In the genomic region with DNA sequence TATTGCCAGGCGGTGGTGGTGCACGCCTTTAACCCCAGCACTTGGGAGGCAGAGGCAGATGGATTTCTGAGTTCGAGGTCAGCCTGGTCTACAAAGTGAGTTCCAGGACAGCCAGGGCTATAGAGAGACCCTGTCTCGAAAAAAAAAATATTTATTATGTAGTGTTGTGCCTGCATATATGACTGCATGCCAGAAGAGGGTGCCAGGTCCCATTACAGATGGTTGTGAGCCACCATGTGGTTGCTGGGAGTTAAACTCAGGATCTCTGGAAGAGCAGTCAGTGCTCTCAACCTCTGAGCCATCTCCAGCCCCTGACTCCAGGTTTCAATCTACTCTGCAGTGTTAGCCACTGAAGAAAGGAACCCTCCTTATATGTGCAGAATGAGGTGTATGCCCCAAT, we compare ENCODE assay signal across 22 mouse cellular contexts. TPM values are rescaled to one million over a fixed set of nuclear protein-coding genes. Genes with fewer than 3 reads are reported as not detected.
DNase-seq lines count a peak whose midpoint lies in the region; ATAC-seq and TF ChIP-seq lines count a peak whose summit lies in the region.
"Not testable (repeated sequence)": the region's sequence is repeated elsewhere in the genome, so short reads cannot be mapped to it uniquely, and the experiment has no call there.
"Had no signal": no experiment of that assay in that cellular context is flagged by ENCODE, and none has a peak within 500 bp of the region (broad histone marks: within the 10 kb centered on the region; RNA-seq: fewer than 3 reads in every experiment).

No protein-coding gene starts in this region.

- not testable (repeated sequence) for H3K4me3 ChIP-seq in hindbrain, postnatal 0 days (ENCODE audit: low read length); kidney, postnatal 0 days (replicated peaks; ENCODE audit: low read depth, low read length); liver, embryonic 14.5 days (ENCODE audit: insufficient read depth in 1 of 2, low read depth in 2 of 2, low read length in 2 of 2); midbrain, postnatal 0 days (ENCODE audit: low read depth, low read length); stomach, postnatal 0 days (ENCODE audit: low read depth, low read length)

- 91% methylated on average over 4 of the region's 4 CpGs for WGBS in hindbrain, postnatal 0 days
- WGBS in kidney, postnatal 0 days, result 89% methylated on average over 4 of the region's 4 CpGs
- WGBS in liver, embryonic 14.5 days (ENCODE audit: insufficient replicate concordance), result 61% methylated on average over 4 of the region's 4 CpGs
- 87% methylated on average over 4 of the region's 4 CpGs for WGBS in midbrain, postnatal 0 days
- 86% methylated on average over 4 of the region's 4 CpGs for WGBS in stomach, postnatal 0 days

- not testable (repeated sequence) for H3K4me2 ChIP-seq in hindbrain, postnatal 0 days (ENCODE audit: low read depth, low read length); kidney, postnatal 0 days (ENCODE audit: low read length); liver, embryonic 14.5 days (ENCODE audit: low read depth); midbrain, postnatal 0 days (ENCODE audit: low read depth, low read length, poor library complexity, severe bottlenecking); stomach, postnatal 0 days (replicated peaks; ENCODE audit: low read depth)

- not testable (repeated sequence) for H3K36me3 ChIP-seq in hindbrain, postnatal 0 days (ENCODE audit: insufficient read depth, low read length); liver, embryonic 14.5 days (replicated peaks; ENCODE audit: control insufficient read depth, insufficient read depth, low read depth); midbrain, postnatal 0 days (ENCODE audit: insufficient read depth, low read length); stomach, postnatal 0 days (ENCODE audit: control insufficient read depth, insufficient read depth, low read length)
- H3K36me3 ChIP-seq in kidney, postnatal 0 days (ENCODE audit: insufficient read depth, low read length), result 0 out of 2 replicates have a peak, but pooled peaks cover 14% of the 10 kb centered on the region

- not testable (repeated sequence) for TF ChIP-seq EP300 in liver, embryonic 14.5 days (IDR thresholded peaks at IDR 0.05; ENCODE audit: low read depth); stomach, postnatal 0 days (optimal IDR thresholded peaks at IDR 0.05)

- TF ChIP-seq CTCF in hindbrain, postnatal 0 days (IDR thresholded peaks at IDR 0.05; ENCODE audit: low read depth), result 0 out of 2 replicates have a peak, but pooled peaks have one; percentile 9
- peak; percentile 52 for TF ChIP-seq CTCF in kidney, postnatal 0 days (IDR thresholded peaks at IDR 0.05; ENCODE audit: low read depth)
- TF ChIP-seq CTCF in liver, embryonic 14.5 days (IDR thresholded peaks at IDR 0.05; ENCODE audit: low read depth), result peak; percentile 21
- TF ChIP-seq CTCF in midbrain, postnatal 0 days (IDR thresholded peaks at IDR 0.05), result peak; percentile 18; the same call in 1 of the 2 replicates
- peak; percentile 36 for TF ChIP-seq CTCF in stomach, postnatal 0 days (IDR thresholded peaks at IDR 0.05; ENCODE audit: low read depth)

- not testable (repeated sequence) for H3K4me1 ChIP-seq in hindbrain, postnatal 0 days (ENCODE audit: insufficient read depth, low read length); kidney, postnatal 0 days (replicated peaks; ENCODE audit: insufficient read depth, low read length); liver, embryonic 14.5 days (replicated peaks; ENCODE audit: control insufficient read depth in 2 of 2, insufficient read depth in 2 of 2, low read length in 1 of 2); midbrain, postnatal 0 days (ENCODE audit: insufficient read depth, low read length); stomach, postnatal 0 days (replicated peaks; ENCODE audit: control insufficient read depth, insufficient read depth)

- H3K9me3 ChIP-seq in hindbrain, postnatal 0 days (ENCODE audit: low read length); kidney, postnatal 0 days (replicated peaks; ENCODE audit: low read length); liver, embryonic 14.5 days (ENCODE audit: control insufficient read depth, low read length); midbrain, postnatal 0 days (ENCODE audit: low read length); stomach, postnatal 0 days (ENCODE audit: control insufficient read depth, low read length): not testable (repeated sequence)

- DNase-seq in NIH3T3 (ENCODE audit: low read depth), result peak; percentile 23
- DNase-seq in hindbrain, postnatal 0 days (ENCODE audit: low spot score); kidney, postnatal 0 days (ENCODE audit: low spot score); liver, embryonic 14.5 days (ENCODE audit: low read depth in 3 of 3, low spot score in 3 of 3); midbrain, postnatal 0 days (ENCODE audit: low spot score); stomach, postnatal 0 days (ENCODE audit: low spot score): not testable (repeated sequence)

- not testable (repeated sequence) for ATAC-seq in hindbrain, postnatal 0 days; kidney, postnatal 0 days (replicated peaks; ENCODE audit: low FRiP score, low read depth); liver, embryonic 14.5 days (ENCODE audit: insufficient read depth); midbrain, postnatal 0 days (ENCODE audit: low FRiP score); stomach, postnatal 0 days (ENCODE audit: low FRiP score, low TSS enrichment)

- H3K27ac ChIP-seq in hindbrain, postnatal 0 days; kidney, postnatal 0 days; liver, embryonic 14.5 days; midbrain, postnatal 0 days (ENCODE audit: low read depth, low read length); stomach, postnatal 0 days (replicated peaks): not testable (repeated sequence)

- H3K9ac ChIP-seq in hindbrain, postnatal 0 days (replicated peaks; ENCODE audit: low read length); kidney, postnatal 0 days (ENCODE audit: low read depth, low read length); liver, embryonic 14.5 days (replicated peaks); midbrain, postnatal 0 days (replicated peaks; ENCODE audit: low read length, poor library complexity, severe bottlenecking); stomach, postnatal 0 days (ENCODE audit: low read length): not testable (repeated sequence)

- H3K27me3 ChIP-seq in hindbrain, postnatal 0 days (ENCODE audit: insufficient read depth, low read length); kidney, postnatal 0 days (ENCODE audit: insufficient read depth, low read length); liver, embryonic 14.5 days (ENCODE audit: control insufficient read depth, insufficient read depth, low read length); midbrain, postnatal 0 days (ENCODE audit: insufficient read depth, low read length); stomach, postnatal 0 days (ENCODE audit: control insufficient read depth, insufficient read depth, low read length): not testable (repeated sequence)

RNA-seq across cellular contexts. Expression of a gene that starts 5.4 kb away (rescaled TPM):
- total RNA-seq in hindbrain, postnatal 0 days (2014; rRNA removed), result not detected in 2 replicates
- polyA plus RNA-seq in hindbrain, postnatal 0 days (2015; fragmentation: Nextera tagmentation; extraction: Ambion mirVana), result 0.14 TPM in 1 of 2 replicates, not detected in the other
- polyA plus RNA-seq in kidney, postnatal 0 days (2015; fragmentation: Nextera tagmentation; extraction: Ambion mirVana), result 0.34 and 0.38 TPM in 2 replicates
- not detected in 2 replicates for polyA plus RNA-seq in liver, embryonic 14.5 days (2012; rRNA removed)
- polyA plus RNA-seq in liver, embryonic 14.5 days (2014; fragmentation: Nextera tagmentation; extraction: Ambion mirVana), result not detected in 2 replicates
- total RNA-seq in midbrain, postnatal 0 days (2014; rRNA removed), result not detected in 2 replicates
- 0.15 TPM in 1 of 2 replicates, not detected in the other for polyA plus RNA-seq in midbrain, postnatal 0 days (2015; fragmentation: Nextera tagmentation; extraction: Ambion mirVana)
- not detected in 2 replicates for polyA plus RNA-seq in stomach, postnatal 0 days (2015; fragmentation: Nextera tagmentation; extraction: Ambion mirVana)
- total RNA-seq: adrenal gland, postnatal 14 days; adrenal gland, postnatal 4 days; common myeloid progenitor, adult 5-6 weeks; G1E; gastrocnemius, adult 8-10 months; gastrocnemius, postnatal 25 days; heart, adult 18-20 months had no signal
- polyA plus RNA-seq: adrenal gland, adult 2 months; cerebellum, adult 2 months; embryonic facial prominence, embryonic 12.5 days; forebrain, embryonic 11.5 days; forebrain, embryonic 14.5 days; G1E; heart, embryonic 10.5 days; heart, embryonic 13.5 days; hindbrain, embryonic 11.5 days; hindbrain, embryonic 14.5 days had no signal

RNA-seq across cellular contexts. Expression of a gene that starts 13.6 kb away (rescaled TPM):
- 2.8 and 4.5 TPM in 2 replicates for total RNA-seq in hindbrain, postnatal 0 days (2014; rRNA removed)
- polyA plus RNA-seq in hindbrain, postnatal 0 days (2015; fragmentation: Nextera tagmentation; extraction: Ambion mirVana), result 3.2 and 3.3 TPM in 2 replicates
- 43.8 and 47.8 TPM in 2 replicates for polyA plus RNA-seq in kidney, postnatal 0 days (2015; fragmentation: Nextera tagmentation; extraction: Ambion mirVana)
- polyA plus RNA-seq in liver, embryonic 14.5 days (2012; rRNA removed), result 3.3 and 4.8 TPM in 2 replicates
- polyA plus RNA-seq in liver, embryonic 14.5 days (2014; fragmentation: Nextera tagmentation; extraction: Ambion mirVana), result 2.4 and 4.2 TPM in 2 replicates
- total RNA-seq in midbrain, postnatal 0 days (2014; rRNA removed), result 2.6 and 3.2 TPM in 2 replicates
- polyA plus RNA-seq in midbrain, postnatal 0 days (2015; fragmentation: Nextera tagmentation; extraction: Ambion mirVana), result 3.9 and 4.3 TPM in 2 replicates
- 3.2 and 5.7 TPM in 2 replicates for polyA plus RNA-seq in stomach, postnatal 0 days (2015; fragmentation: Nextera tagmentation; extraction: Ambion mirVana)

RNA-seq across cellular contexts. Expression of a gene that starts 29.6 kb away (rescaled TPM):
- total RNA-seq in hindbrain, postnatal 0 days (2014; rRNA removed), result 3.8 and 3.9 TPM in 2 replicates
- 5.2 and 6.1 TPM in 2 replicates for polyA plus RNA-seq in hindbrain, postnatal 0 days (2015; fragmentation: Nextera tagmentation; extraction: Ambion mirVana)
- polyA plus RNA-seq in kidney, postnatal 0 days (2015; fragmentation: Nextera tagmentation; extraction: Ambion mirVana), result 26.5 and 29.3 TPM in 2 replicates
- polyA plus RNA-seq in liver, embryonic 14.5 days (2012; rRNA removed), result 5.8 and 6.4 TPM in 2 replicates
- polyA plus RNA-seq in liver, embryonic 14.5 days (2014; fragmentation: Nextera tagmentation; extraction: Ambion mirVana), result 15.0 and 15.8 TPM in 2 replicates
- total RNA-seq in midbrain, postnatal 0 days (2014; rRNA removed), result 4.2 and 5.9 TPM in 2 replicates
- polyA plus RNA-seq in midbrain, postnatal 0 days (2015; fragmentation: Nextera tagmentation; extraction: Ambion mirVana), result 4.7 and 5.6 TPM in 2 replicates
- 40.8 and 41.5 TPM in 2 replicates for polyA plus RNA-seq in stomach, postnatal 0 days (2015; fragmentation: Nextera tagmentation; extraction: Ambion mirVana)

RNA-seq across cellular contexts. Expression of a gene that starts 31.1 kb away (rescaled TPM):
- 24.3 and 38.0 TPM in 2 replicates for total RNA-seq in hindbrain, postnatal 0 days (2014; rRNA removed)
- 21.8 and 28.2 TPM in 2 replicates for polyA plus RNA-seq in hindbrain, postnatal 0 days (2015; fragmentation: Nextera tagmentation; extraction: Ambion mirVana)
- 17.6 and 20.2 TPM in 2 replicates for polyA plus RNA-seq in kidney, postnatal 0 days (2015; fragmentation: Nextera tagmentation; extraction: Ambion mirVana)
- polyA plus RNA-seq in liver, embryonic 14.5 days (2012; rRNA removed), result 0.62 and 0.69 TPM in 2 replicates
- polyA plus RNA-seq in liver, embryonic 14.5 days (2014; fragmentation: Nextera tagmentation; extraction: Ambion mirVana), result 1.5 and 2.3 TPM in 2 replicates
- total RNA-seq in midbrain, postnatal 0 days (2014; rRNA removed), result 35.6 and 39.7 TPM in 2 replicates
- 29.5 and 32.1 TPM in 2 replicates for polyA plus RNA-seq in midbrain, postnatal 0 days (2015; fragmentation: Nextera tagmentation; extraction: Ambion mirVana)
- 6.2 and 6.3 TPM in 2 replicates for polyA plus RNA-seq in stomach, postnatal 0 days (2015; fragmentation: Nextera tagmentation; extraction: Ambion mirVana)

RNA-seq across cellular contexts. Expression of a gene that starts 31.3 kb away (rescaled TPM):
- 158 and 180 TPM in 2 replicates for total RNA-seq in hindbrain, postnatal 0 days (2014; rRNA removed)
- 91.1 and 91.5 TPM in 2 replicates for polyA plus RNA-seq in hindbrain, postnatal 0 days (2015; fragmentation: Nextera tagmentation; extraction: Ambion mirVana)
- 122 and 128 TPM in 2 replicates for polyA plus RNA-seq in kidney, postnatal 0 days (2015; fragmentation: Nextera tagmentation; extraction: Ambion mirVana)
- 26.6 and 27.3 TPM in 2 replicates for polyA plus RNA-seq in liver, embryonic 14.5 days (2012; rRNA removed)
- 28.4 and 30.6 TPM in 2 replicates for polyA plus RNA-seq in liver, embryonic 14.5 days (2014; fragmentation: Nextera tagmentation; extraction: Ambion mirVana)
- 106 and 120 TPM in 2 replicates for total RNA-seq in midbrain, postnatal 0 days (2014; rRNA removed)
- polyA plus RNA-seq in midbrain, postnatal 0 days (2015; fragmentation: Nextera tagmentation; extraction: Ambion mirVana), result 75.5 and 82.6 TPM in 2 replicates
- 181 and 193 TPM in 2 replicates for polyA plus RNA-seq in stomach, postnatal 0 days (2015; fragmentation: Nextera tagmentation; extraction: Ambion mirVana)
